Mouse (Mus musculus) ES-E14 (cell line): ENCODE data around the gene Zeb2.

Experiments
- CHD2 ChIP-seq: IDR thresholded peaks from 2 replicates; pipeline ENCODE4 v1.6.1; 2014; ENCODE audit warnings: mild to moderate bottlenecking, low read depth, low read length, inconsistent platforms
- MAFK ChIP-seq: IDR thresholded peaks from 2 replicates; pipeline ENCODE4 v1.6.1; 2014; ENCODE audit warnings: mild to moderate bottlenecking, low read depth, low read length, inconsistent platforms; ENCODE audit not compliant: insufficient read depth
- ZC3H11A ChIP-seq: IDR thresholded peaks from 2 replicates; pipeline ENCODE4 v1.6.1; 2012; ENCODE audit warnings: low read depth, mild to moderate bottlenecking, inconsistent platforms, low read length, borderline replicate concordance
- ZNF384 ChIP-seq: IDR thresholded peaks from 2 replicates; pipeline ENCODE4 v1.6.1; 2012; ENCODE audit warnings: low read depth, low read length, inconsistent platforms

- no peak for TF ChIP-seq ZC3H11A
- TF ChIP-seq CHD2: no peak
- TF ChIP-seq MAFK: no peak
- no peak for TF ChIP-seq ZNF384
Measured at GRCm38 (mm10) chr2:45117592-45117991, 397 bp upstream of the Zeb2 start.
